Mouse (Mus musculus): ENCODE data around the gene Paqr8. TPM values are rescaled to one million over a fixed set of nuclear protein-coding genes. Genes with fewer than 3 reads are reported as not detected.
"Not testable (repeated sequence)": the region's sequence is repeated elsewhere in the genome, so short reads cannot be mapped to it uniquely, and the experiment has no call there.

Paqr8 gene
- total RNA-seq, 1 experiment from 2014 or later, result 8.0 TPM

- ATAC-seq (replicated peaks in 1 of 2; ENCODE audit: insufficient read depth in 1 of 2, low FRiP score in 2 of 2, low TSS enrichment in 1 of 2, low read depth in 1 of 2, poor library complexity in 2 of 2, severe bottlenecking in 2 of 2), result no peak
Observed at GRCm38 (mm10) chr1:20900336-20900735, 9.9 kb downstream of the Paqr8 start.

GRCm38 (mm10) chr1:20905501-20906127 lies 15.2 kb downstream of the Paqr8 start:
- ATAC-seq (replicated peaks in 1 of 2; ENCODE audit: insufficient read depth in 1 of 2, low FRiP score in 2 of 2, low TSS enrichment in 1 of 2, low read depth in 1 of 2, poor library complexity in 2 of 2, severe bottlenecking in 2 of 2), result no peak

- ATAC-seq (replicated peaks in 1 of 2; ENCODE audit: insufficient read depth in 1 of 2, low FRiP score in 2 of 2, low TSS enrichment in 1 of 2, low read depth in 1 of 2, poor library complexity in 2 of 2, severe bottlenecking in 2 of 2), result no peak
Observed at GRCm38 (mm10) chr1:20906128-20906515, 15.7 kb downstream of the Paqr8 start.

GRCm38 (mm10) chr1:20908541-20908940 lies 18.1 kb downstream of the Paqr8 start:
- ATAC-seq (replicated peaks in 1 of 2; ENCODE audit: insufficient read depth in 1 of 2, low FRiP score in 2 of 2, low TSS enrichment in 1 of 2, low read depth in 1 of 2, poor library complexity in 2 of 2, severe bottlenecking in 2 of 2), result peak; percentile 16 to 44; a peak in 3 of 4 replicates

- peak in 1 of 2 experiments; percentile 11; a peak in 1 of 4 replicates for ATAC-seq (replicated peaks in 1 of 2; ENCODE audit: insufficient read depth in 1 of 2, low FRiP score in 2 of 2, low TSS enrichment in 1 of 2, low read depth in 1 of 2, poor library complexity in 2 of 2, severe bottlenecking in 2 of 2)
Observed at GRCm38 (mm10) chr1:20912115-20912514, 21.7 kb downstream of the Paqr8 start.

- ATAC-seq (replicated peaks in 1 of 2; ENCODE audit: insufficient read depth in 1 of 2, low FRiP score in 2 of 2, low TSS enrichment in 1 of 2, low read depth in 1 of 2, poor library complexity in 2 of 2, severe bottlenecking in 2 of 2), result peak; percentile 81 to 91
Observed at GRCm38 (mm10) chr1:20912527-20913171, 22.2 kb downstream of the Paqr8 start.

GRCm38 (mm10) chr1:20914769-20915168 lies 24.4 kb downstream of the Paqr8 start:
- no peak for ATAC-seq (replicated peaks in 1 of 2; ENCODE audit: insufficient read depth in 1 of 2, low FRiP score in 2 of 2, low TSS enrichment in 1 of 2, low read depth in 1 of 2, poor library complexity in 2 of 2, severe bottlenecking in 2 of 2)

GRCm38 (mm10) chr1:20915608-20916007 lies 25.2 kb downstream of the Paqr8 start:
- no peak for ATAC-seq (replicated peaks in 1 of 2; ENCODE audit: insufficient read depth in 1 of 2, low FRiP score in 2 of 2, low TSS enrichment in 1 of 2, low read depth in 1 of 2, poor library complexity in 2 of 2, severe bottlenecking in 2 of 2)

GRCm38 (mm10) chr1:20917496-20918050 lies 27.2 kb downstream of the Paqr8 start:
- no peak for ATAC-seq (replicated peaks in 1 of 2; ENCODE audit: insufficient read depth in 1 of 2, low FRiP score in 2 of 2, low TSS enrichment in 1 of 2, low read depth in 1 of 2, poor library complexity in 2 of 2, severe bottlenecking in 2 of 2)

GRCm38 (mm10) chr1:20919728-20920127 lies 29.3 kb downstream of the Paqr8 start:
- ATAC-seq (replicated peaks in 1 of 2; ENCODE audit: insufficient read depth in 1 of 2, low FRiP score in 2 of 2, low TSS enrichment in 1 of 2, low read depth in 1 of 2, poor library complexity in 2 of 2, severe bottlenecking in 2 of 2), result peak; percentile 27 to 51; a peak in 2 of 4 replicates

GRCm38 (mm10) chr1:20921081-20921528 lies 30.7 kb downstream of the Paqr8 start:
- no peak for ATAC-seq (replicated peaks in 1 of 2; ENCODE audit: insufficient read depth in 1 of 2, low FRiP score in 2 of 2, low TSS enrichment in 1 of 2, low read depth in 1 of 2, poor library complexity in 2 of 2, severe bottlenecking in 2 of 2)

GRCm38 (mm10) chr1:20922612-20923399 lies 32.4 kb downstream of the Paqr8 start:
- no peak for ATAC-seq (replicated peaks in 1 of 2; ENCODE audit: insufficient read depth in 1 of 2, low FRiP score in 2 of 2, low TSS enrichment in 1 of 2, low read depth in 1 of 2, poor library complexity in 2 of 2, severe bottlenecking in 2 of 2)

- not testable (repeated sequence) for ATAC-seq (replicated peaks in 1 of 2; ENCODE audit: insufficient read depth in 1 of 2, low FRiP score in 2 of 2, low TSS enrichment in 1 of 2, low read depth in 1 of 2, poor library complexity in 2 of 2, severe bottlenecking in 2 of 2)
Observed at GRCm38 (mm10) chr1:20925324-20925723, 34.9 kb downstream of the Paqr8 start.

GRCm38 (mm10) chr1:20925926-20926325 lies 35.5 kb downstream of the Paqr8 start:
- no peak for ATAC-seq (replicated peaks in 1 of 2; ENCODE audit: insufficient read depth in 1 of 2, low FRiP score in 2 of 2, low TSS enrichment in 1 of 2, low read depth in 1 of 2, poor library complexity in 2 of 2, severe bottlenecking in 2 of 2)

- no peak for ATAC-seq (replicated peaks in 1 of 2; ENCODE audit: insufficient read depth in 1 of 2, low FRiP score in 2 of 2, low TSS enrichment in 1 of 2, low read depth in 1 of 2, poor library complexity in 2 of 2, severe bottlenecking in 2 of 2)
Observed at GRCm38 (mm10) chr1:20926376-20926775, 36.0 kb downstream of the Paqr8 start.

- ATAC-seq (replicated peaks in 1 of 2; ENCODE audit: insufficient read depth in 1 of 2, low FRiP score in 2 of 2, low TSS enrichment in 1 of 2, low read depth in 1 of 2, poor library complexity in 2 of 2, severe bottlenecking in 2 of 2), result peak; percentile 68 to 69
Observed at GRCm38 (mm10) chr1:20928487-20928886, 38.1 kb downstream of the Paqr8 start.

GRCm38 (mm10) chr1:20933457-20933856 lies 43.1 kb downstream of the Paqr8 start:
- ATAC-seq (replicated peaks in 1 of 2; ENCODE audit: insufficient read depth in 1 of 2, low FRiP score in 2 of 2, low TSS enrichment in 1 of 2, low read depth in 1 of 2, poor library complexity in 2 of 2, severe bottlenecking in 2 of 2), result peak; percentile 88 to 92

- no peak for ATAC-seq (replicated peaks in 1 of 2; ENCODE audit: insufficient read depth in 1 of 2, low FRiP score in 2 of 2, low TSS enrichment in 1 of 2, low read depth in 1 of 2, poor library complexity in 2 of 2, severe bottlenecking in 2 of 2)
Observed at GRCm38 (mm10) chr1:20935106-20935505, 44.7 kb downstream of the Paqr8 start.

All from hematopoietic stem cell, adult 5-6 weeks (primary cell).